Mouse (Mus musculus): ENCODE data around the gene Masp1.

DNA sequence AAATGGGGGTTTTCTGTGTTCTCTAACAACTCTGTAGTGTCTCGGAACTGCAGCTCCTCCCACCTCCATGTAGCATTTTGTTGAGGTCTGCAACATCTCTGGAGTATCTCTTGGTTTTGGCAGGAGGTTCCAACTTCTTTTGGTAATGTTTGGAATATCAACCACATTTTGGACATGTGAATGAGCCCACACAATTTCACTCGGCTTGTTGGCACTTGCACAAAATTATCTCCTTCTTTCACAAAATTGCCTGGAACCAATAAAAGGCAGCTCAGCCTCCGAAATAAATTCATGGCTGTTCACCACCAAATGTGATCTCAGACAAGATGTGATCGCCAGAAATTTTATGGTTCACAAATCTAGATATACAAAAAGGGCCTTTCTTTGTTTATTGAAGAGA lies 8.6 kb upstream of the Masp1 start:
- no peak for TF ChIP-seq CTCF (IDR thresholded peaks at IDR 0.05)
- TF ChIP-seq EP300 (IDR thresholded peaks at IDR 0.05), result no peak
